Mouse (Mus musculus): ENCODE measurements at regions not wholly inside any gene's neighbourhood (a gene's known extent, or its start where the extent isn't known, plus 50 kb on each side); places are given as distances from the start of the nearest gene placed in this dataset.

DNA sequence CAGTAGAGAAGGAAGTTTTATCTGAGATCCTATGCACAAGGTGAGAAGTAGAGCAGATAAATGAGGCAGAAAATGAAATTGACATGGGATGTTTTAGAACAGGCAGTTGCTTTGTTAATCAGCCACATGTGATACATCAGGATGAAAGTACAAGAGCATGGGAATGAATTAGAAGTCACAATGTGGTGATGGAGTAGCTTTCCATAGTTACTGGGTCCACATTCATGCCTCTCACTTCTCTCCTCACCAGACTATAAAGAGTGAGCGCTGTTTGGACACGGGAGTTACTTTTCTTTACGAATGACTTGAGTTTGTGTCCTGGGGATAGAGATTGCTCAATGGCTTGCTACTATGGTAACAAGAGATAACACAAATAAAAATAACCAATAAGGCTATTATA, 1076.6 kb downstream of the Rapgef2 start:
- TF ChIP-seq POLR2A (IDR thresholded peaks at IDR 0.05; ENCODE audit: extremely low read depth, insufficient read depth, low read length) (no peak), CTCF (IDR thresholded peaks at IDR 0.05; ENCODE audit: low read depth, low read length) (no peak)
